Mouse (Mus musculus): ENCODE measurements at regions not wholly inside any gene's neighbourhood (a gene's known extent, or its start where the extent isn't known, plus 50 kb on each side); places are given as distances from the start of the nearest gene placed in this dataset.

- DNase-seq (ENCODE audit: low read depth, low spot score) (no peak), ATAC-seq (no peak)
- CTCF ChIA-PET, result interaction anchor here (0.7 kb wide), 1 partner anchor 13 kb away, joined by 5 read pairs; no protein-coding TSS in a partner anchor
- in situ Hi-C loops (cut with MboI; ENCODE audit: low pct_unique_long_range_greater_than_20kb), result no loop called here
- no peaks in the 10 kb centered on the region for H3K27me3 ChIP-seq
- no peak for TF ChIP-seq CTCF (IDR thresholded peaks at IDR 0.05)
- POLR2A ChIA-PET, result no interaction called here
Observed at GRCm38 (mm10) chr1:88575917-88576669, 66.2 kb upstream of the Glrp1 start.

- no peaks in the 10 kb centered on the region for H3K27me3 ChIP-seq
- ChIA-PET POLR2A (interaction anchor here (0.7 kb wide), 1 partner anchor 12 kb away, joined by 8 read pairs; no protein-coding TSS in a partner anchor), CTCF (interaction anchor here (0.7 kb wide), 1 partner anchor 12 kb away, joined by 5 read pairs; no protein-coding TSS in a partner anchor)
- ATAC-seq (no peak), DNase-seq (ENCODE audit: low read depth, low spot score) (no peak)
- TF ChIP-seq CTCF (IDR thresholded peaks at IDR 0.05), result no peak
- in situ Hi-C loops (cut with MboI; ENCODE audit: low pct_unique_long_range_greater_than_20kb), result no loop called here
Observed at GRCm38 (mm10) chr1:88575291-88575690, 65.4 kb upstream of the Glrp1 start.

- in situ Hi-C loops (cut with MboI; ENCODE audit: low pct_unique_long_range_greater_than_20kb), result no loop called here
- POLR2A ChIA-PET, result no interaction called here
- no peak for TF ChIP-seq CTCF (IDR thresholded peaks at IDR 0.05)
- CTCF ChIA-PET, result no interaction called here
- no peak for DNase-seq (ENCODE audit: low read depth, low spot score)
- ATAC-seq, result no peak
- no peaks in the 10 kb centered on the region for H3K27me3 ChIP-seq
Observed at GRCm38 (mm10) chr1:88572161-88572560, 62.3 kb upstream of the Glrp1 start.

- H3K27me3 ChIP-seq, result no peaks in the 10 kb centered on the region
- ATAC-seq, result no peak
- POLR2A ChIA-PET, result no interaction called here
- CTCF ChIA-PET, result no interaction called here
- TF ChIP-seq CTCF (IDR thresholded peaks at IDR 0.05), result no peak
- DNase-seq (ENCODE audit: low read depth, low spot score), result no peak
- in situ Hi-C loops (cut with MboI; ENCODE audit: low pct_unique_long_range_greater_than_20kb), result loop anchor here (10.0 kb wide), 1 partner anchor 626 kb away; no protein-coding TSS in a partner anchor
Observed at GRCm38 (mm10) chr1:88568447-88569053, 58.7 kb upstream of the Glrp1 start.

- DNase-seq (ENCODE audit: low read depth, low spot score) (no peak), ATAC-seq (no peak)
- TF ChIP-seq CTCF (IDR thresholded peaks at IDR 0.05), result no peak
- ChIA-PET POLR2A (interaction anchor here (1.1 kb wide), 1 partner anchor 134 kb away, joined by 5 read pairs; no protein-coding TSS in a partner anchor), CTCF (interaction anchor here (1.4 kb wide), 1 partner anchor 138 kb away, joined by 5 read pairs; no protein-coding TSS in a partner anchor)
- H3K27me3 ChIP-seq, result no peaks in the 10 kb centered on the region
- in situ Hi-C loops (cut with MboI; ENCODE audit: low pct_unique_long_range_greater_than_20kb), result loop anchor here (10.0 kb wide), 1 partner anchor 628 kb away; no protein-coding TSS in a partner anchor
Observed at GRCm38 (mm10) chr1:88567198-88567597, 57.3 kb upstream of the Glrp1 start.

GRCm38 (mm10) chr1:88566426-88566825 lies 56.6 kb upstream of the Glrp1 start:
- no peak for TF ChIP-seq CTCF (IDR thresholded peaks at IDR 0.05)
- no peak for DNase-seq (ENCODE audit: low read depth, low spot score)
- POLR2A ChIA-PET, result interaction anchor here (1.1 kb wide), 2 partner anchors 96 to 135 kb away, joined by 4 to 5 read pairs; no protein-coding TSS in a partner anchor
- ATAC-seq, result no peak
- CTCF ChIA-PET, result interaction anchor here (1.4 kb wide), 1 partner anchor 139 kb away, joined by 5 read pairs; no protein-coding TSS in a partner anchor
- no peaks in the 10 kb centered on the region for H3K27me3 ChIP-seq
- in situ Hi-C loops (cut with MboI; ENCODE audit: low pct_unique_long_range_greater_than_20kb), result loop anchor here (10.0 kb wide), 1 partner anchor 628 kb away; no protein-coding TSS in a partner anchor

- CTCF ChIA-PET, result interaction anchor here (0.9 to 2.7 kb wide), 4 partner anchors 16 to 142 kb away, joined by 3 to 7 read pairs (median 3); partner anchors contain the start of gene Arl4c
- TF ChIP-seq CTCF (IDR thresholded peaks at IDR 0.05), result no peak
- ATAC-seq (no peak), DNase-seq (ENCODE audit: low read depth, low spot score) (no peak)
- POLR2A ChIA-PET, result interaction anchor here (1.2 kb wide), 1 partner anchor 129 kb away, joined by 5 read pairs; no protein-coding TSS in a partner anchor
- H3K27me3 ChIP-seq, result no peaks in the 10 kb centered on the region
- in situ Hi-C loops (cut with MboI; ENCODE audit: low pct_unique_long_range_greater_than_20kb), result loop anchor here (5.0 to 10.0 kb wide), 3 partner anchors 137 to 630 kb away; partner anchors contain the start of gene Arl4c
Observed at GRCm38 (mm10) chr1:88564825-88565224, 55.0 kb upstream of the Glrp1 start.

GRCm38 (mm10) chr1:88562361-88562760 lies 52.5 kb upstream of the Glrp1 start:
- CTCF ChIA-PET, result interaction anchor here (0.8 to 2.7 kb wide), 17 partner anchors 13 to 143 kb away, joined by 3 to 7 read pairs (median 4); partner anchors contain the start of gene Arl4c
- in situ Hi-C loops (cut with MboI; ENCODE audit: low pct_unique_long_range_greater_than_20kb), result loop anchor here (5.0 to 10.0 kb wide), 3 partner anchors 140 to 632 kb away; partner anchors contain the start of gene Arl4c

GRCm38 (mm10) chr1:88560771-88561170 lies 50.9 kb upstream of the Glrp1 start:
- no peak for TF ChIP-seq CTCF (IDR thresholded peaks at IDR 0.05)
- no peaks in the 10 kb centered on the region for H3K27me3 ChIP-seq
- ChIA-PET POLR2A (interaction anchor here (1.2 kb wide), 1 partner anchor 140 kb away, joined by 4 read pairs; no protein-coding TSS in a partner anchor), CTCF (interaction anchor here (0.7 to 1.8 kb wide), 5 partner anchors 10 to 144 kb away, joined by 3 to 5 read pairs (median 4); no protein-coding TSS in a partner anchor)
- in situ Hi-C loops (cut with MboI; ENCODE audit: low pct_unique_long_range_greater_than_20kb), result loop anchor here (5.0 to 10.0 kb wide), 3 partner anchors 142 to 634 kb away; partner anchors contain the start of gene Arl4c
- ATAC-seq (peak; percentile 24), DNase-seq (ENCODE audit: low read depth, low spot score) (peak; percentile 65)

More at GRCm38 (mm10) chr1:88562361-88562760, 52.5 kb upstream of the Glrp1 start:
- POLR2A ChIA-PET, result interaction anchor here (0.9 to 1.7 kb wide), 6 partner anchors 15 to 141 kb away, joined by 3 to 7 read pairs (median 4); no protein-coding TSS in a partner anchor
- H3K27me3 ChIP-seq, result no peaks in the 10 kb centered on the region
- ATAC-seq, result no peak
- DNase-seq (ENCODE audit: low read depth, low spot score), result no peak
- TF ChIP-seq CTCF (IDR thresholded peaks at IDR 0.05), result peak; percentile 91

Data from Patski (cell line).